Mouse (Mus musculus) brain, embryonic 18.5 days (tissue): Measurements from ENCODE around the gene E330017A01Rik.

ENCODE experiments used
- DNase-seq: peaks from one replicate; pipeline ENCODE4 v3.0.0-alpha.2; 2012; ENCODE audit warnings: low read depth, low spot score

Gene E330017A01Rik

GRCm38 (mm10) chr16:58600846-58601245 lies 37.7 kb downstream of the E330017A01Rik start:
- no peak for DNase-seq

- DNase-seq, result no peak
Measured at GRCm38 (mm10) chr16:58591299-58591698, 47.2 kb downstream of the E330017A01Rik start.

GRCm38 (mm10) chr16:58589444-58589843 lies 49.1 kb downstream of the E330017A01Rik start:
- DNase-seq, result no peak
